Mouse (Mus musculus) limb, embryonic 12.5 days (tissue): ENCODE results near the gene Psma6. TPM values are rescaled to one million over a fixed set of nuclear protein-coding genes. Genes with fewer than 3 reads are reported as not detected.

Experiments used
- ATAC-seq: fragments of 200-750 bp; cut with Nextera tagmentation; 2 replicates; pipeline ENCODE4 v1.8.0; 2017; ENCODE audit warnings: low read depth, moderate TSS enrichment; ENCODE audit not compliant: insufficient number of reproducible peaks, insufficient read depth, low FRiP score, low TSS enrichment
- H3K27ac ChIP-seq: fragments of 300-500 bp; sonication (generic); 2 replicates; pipeline ENCODE4 v1.5.1; 2016; ENCODE audit warnings: mild to moderate bottlenecking, moderate library complexity
- H3K27me3 ChIP-seq: fragments of 300-500 bp; sonication (generic); 2 replicates; pipeline ENCODE4 v1.6.1; 2016; ENCODE audit warnings: mild to moderate bottlenecking, moderate library complexity
- H3K36me3 ChIP-seq: fragments of 300-500 bp; sonication (generic); 2 replicates; pipeline ENCODE4 v1.6.1; 2016; ENCODE audit warnings: mild to moderate bottlenecking, moderate library complexity
- H3K4me1 ChIP-seq: fragments of 300-500 bp; sonication (generic); replicated peaks from 2 replicates; pipeline ENCODE4 v1.6.1; 2016
- H3K4me2 ChIP-seq: fragments of 300-500 bp; sonication (generic); 2 replicates; pipeline ENCODE4 v1.6.1; 2016; ENCODE audit warnings: mild to moderate bottlenecking, moderate library complexity
- H3K4me3 ChIP-seq: fragments of 300-500 bp; sonication (generic); replicated peaks from 2 replicates; pipeline ENCODE4 v1.5.1; 2016; ENCODE audit warnings: mild to moderate bottlenecking
- H3K9ac ChIP-seq: fragments of 300-500 bp; sonication (generic); replicated peaks from 2 replicates; pipeline ENCODE4 v1.6.1; 2016; ENCODE audit warnings: mild to moderate bottlenecking, moderate library complexity
- H3K9me3 ChIP-seq: fragments of 300-500 bp; sonication (generic); 2 replicates; pipeline ENCODE4 v1.6.1; 2016; ENCODE audit warnings: mild to moderate bottlenecking, moderate library complexity
- WGBS: fragments of 180-500 bp; shearing (Covaris S2); methylation state at CpG from one replicate; pipeline ENCODE4 v1.1.7; 2016; 5-methylcytosine and 5-hydroxymethylcytosine counted together
- polyA plus RNA-seq: library from polyadenylated mRNA; unstranded; fragments of >200 nt; fragmentation: Nextera tagmentation; extraction: Ambion mirVana; gene quantifications from 2 replicates; pipeline ENCODE4 v1.2.1, GENCODE M21; 2016

The Psma6 gene
- polyA plus RNA-seq, 1 experiment from 2014 or later, result 458 TPM

GRCm38 (mm10) chr12:55422057-55422456, 38.0 kb downstream of the Psma6 start:
- no peaks in the 10 kb centered on the region for H3K4me1 ChIP-seq
- H3K9ac ChIP-seq, result no peak overlapping the region
- WGBS, result 44% methylated on average over 3 of the region's 3 CpGs
- no peak overlapping the region for H3K4me3 ChIP-seq
- H3K36me3 ChIP-seq, result peaks cover 34% of the 10 kb centered on the region
- no peaks in the 10 kb centered on the region for H3K9me3 ChIP-seq
- no peak for ATAC-seq
- H3K27ac ChIP-seq, result no peak overlapping the region
- H3K27me3 ChIP-seq, result no peaks in the 10 kb centered on the region
- H3K4me2 ChIP-seq, result no peak overlapping the region

- no peaks in the 10 kb centered on the region for H3K4me1 ChIP-seq
- no peaks in the 10 kb centered on the region for H3K9me3 ChIP-seq
- H3K4me3 ChIP-seq, result no peak overlapping the region
- H3K9ac ChIP-seq, result no peak overlapping the region
- no peak overlapping the region for H3K27ac ChIP-seq
- no peaks in the 10 kb centered on the region for H3K27me3 ChIP-seq
- ATAC-seq, result no peak
- no peak overlapping the region for H3K4me2 ChIP-seq
- H3K36me3 ChIP-seq, result no peaks in the 10 kb centered on the region
- WGBS, result 88% methylated on average over 7 of the region's 7 CpGs
Observed at GRCm38 (mm10) chr12:55426300-55426699, 42.3 kb downstream of the Psma6 start.

GRCm38 (mm10) chr12:55429201-55429600, 45.2 kb downstream of the Psma6 start:
- Histone ChIP-seq H3K4me1 (no peaks in the 10 kb centered on the region), H3K27ac (no peak overlapping the region), H3K4me2 (no peak overlapping the region), H3K36me3 (no peaks in the 10 kb centered on the region), H3K27me3 (no peaks in the 10 kb centered on the region), H3K4me3 (no peak overlapping the region), H3K9ac (no peak overlapping the region), H3K9me3 (peaks cover 3% of the 10 kb centered on the region; the same call in 1 of the 2 replicates)
- ATAC-seq, result no peak
- 86% methylated on average over 8 of the region's 8 CpGs for WGBS

- Histone ChIP-seq H3K9ac (no peak overlapping the region), H3K9me3 (peaks cover 3% of the 10 kb centered on the region; the same call in 1 of the 2 replicates), H3K4me3 (no peak overlapping the region), H3K36me3 (no peaks in the 10 kb centered on the region), H3K27me3 (no peaks in the 10 kb centered on the region), H3K4me2 (no peak overlapping the region), H3K4me1 (no peaks in the 10 kb centered on the region), H3K27ac (no peak overlapping the region)
- ATAC-seq, result no peak
- 84% methylated on average over 4 of the region's 4 CpGs for WGBS
Observed at GRCm38 (mm10) chr12:55429956-55430355, 45.9 kb downstream of the Psma6 start.

GRCm38 (mm10) chr12:55432284-55432919, 48.4 kb downstream of the Psma6 start:
- Histone ChIP-seq H3K9ac (no peak overlapping the region), H3K4me3 (no peak overlapping the region), H3K27ac (no peak overlapping the region), H3K4me1 (peaks cover 8% of the 10 kb centered on the region), H3K4me2 (no peak overlapping the region), H3K36me3 (no peaks in the 10 kb centered on the region), H3K9me3 (peaks cover 3% of the 10 kb centered on the region; the same call in 1 of the 2 replicates), H3K27me3 (no peaks in the 10 kb centered on the region)
- WGBS, result 87% methylated on average over 7 of the region's 7 CpGs
- ATAC-seq, result no peak

GRCm38 (mm10) chr12:55432920-55433284, 48.9 kb downstream of the Psma6 start:
- Histone ChIP-seq H3K9me3 (peaks cover 3% of the 10 kb centered on the region; the same call in 1 of the 2 replicates), H3K4me3 (no peak overlapping the region), H3K36me3 (no peaks in the 10 kb centered on the region), H3K9ac (no peak overlapping the region), H3K4me2 (no peak overlapping the region), H3K27me3 (no peaks in the 10 kb centered on the region), H3K4me1 (peaks cover 13% of the 10 kb centered on the region), H3K27ac (no peak overlapping the region)
- no peak for ATAC-seq
- WGBS, result 88% methylated on average over 8 of the region's 8 CpGs

- no peak overlapping the region for H3K9ac ChIP-seq
- WGBS, result 51% methylated on average over 8 of the region's 8 CpGs
- H3K27me3 ChIP-seq, result no peaks in the 10 kb centered on the region
- H3K36me3 ChIP-seq, result no peaks in the 10 kb centered on the region
- no peak for ATAC-seq
- H3K9me3 ChIP-seq, result peaks cover 3% of the 10 kb centered on the region; the same call in 1 of the 2 replicates
- H3K27ac ChIP-seq, result no peak overlapping the region
- H3K4me2 ChIP-seq, result no peak overlapping the region
- no peak overlapping the region for H3K4me3 ChIP-seq
- H3K4me1 ChIP-seq, result peaks cover 22% of the 10 kb centered on the region
Observed at GRCm38 (mm10) chr12:55433802-55434435, 49.9 kb downstream of the Psma6 start.

- Histone ChIP-seq H3K4me2 (no peak overlapping the region), H3K27me3 (no peaks in the 10 kb centered on the region), H3K36me3 (no peaks in the 10 kb centered on the region), H3K27ac (no peak overlapping the region), H3K9ac (no peak overlapping the region), H3K9me3 (peaks cover 3% of the 10 kb centered on the region; the same call in 1 of the 2 replicates), H3K4me3 (no peak overlapping the region), H3K4me1 (peaks cover 30% of the 10 kb centered on the region)
- 75% methylated on average over 1 of the region's 1 CpGs for WGBS
- ATAC-seq, result no peak
Observed at GRCm38 (mm10) chr12:55435080-55435479, 51.1 kb downstream of the Psma6 start.

GRCm38 (mm10) chr12:55437122-55437826, 53.3 kb downstream of the Psma6 start:
- 69% methylated on average over 13 of the region's 13 CpGs for WGBS
- peaks cover 3% of the 10 kb centered on the region; the same call in 1 of the 2 replicates for H3K9me3 ChIP-seq
- H3K9ac ChIP-seq, result no peak overlapping the region
- H3K4me3 ChIP-seq, result no peak overlapping the region
- H3K4me2 ChIP-seq, result no peak overlapping the region
- H3K27ac ChIP-seq, result peak overlapping the region; percentile 25; the same call in 1 of the 2 replicates
- H3K27me3 ChIP-seq, result no peaks in the 10 kb centered on the region
- H3K4me1 ChIP-seq, result peaks cover 34% of the 10 kb centered on the region
- no peak for ATAC-seq
- no peaks in the 10 kb centered on the region for H3K36me3 ChIP-seq

GRCm38 (mm10) chr12:55438058-55438457, 54.0 kb downstream of the Psma6 start:
- H3K4me2 ChIP-seq, result peak overlapping the region; percentile 45
- no peak overlapping the region; the same call in 1 of the 2 replicates for H3K9ac ChIP-seq
- no peaks in the 10 kb centered on the region for H3K36me3 ChIP-seq
- H3K4me1 ChIP-seq, result peaks cover 36% of the 10 kb centered on the region
- peaks cover 2% of the 10 kb centered on the region; the same call in 1 of the 2 replicates for H3K9me3 ChIP-seq
- no peaks in the 10 kb centered on the region for H3K27me3 ChIP-seq
- WGBS, result 67% methylated on average over 10 of the region's 10 CpGs
- H3K27ac ChIP-seq, result peak overlapping the region; percentile 92
- peak overlapping the region; percentile 11; the same call in 1 of the 2 replicates for H3K4me3 ChIP-seq
- ATAC-seq, result no peak

GRCm38 (mm10) chr12:55438611-55439137, 54.7 kb downstream of the Psma6 start:
- Histone ChIP-seq H3K36me3 (no peaks in the 10 kb centered on the region), H3K4me2 (peak overlapping the region; percentile 45), H3K4me3 (peak overlapping the region; percentile 11), H3K27ac (peak overlapping the region; percentile 92), H3K9me3 (no peaks in the 10 kb centered on the region), H3K27me3 (no peaks in the 10 kb centered on the region), H3K9ac (peak overlapping the region; percentile 34; the same call in 1 of the 2 replicates), H3K4me1 (peaks cover 43% of the 10 kb centered on the region)
- WGBS, result 9% methylated on average over 11 of the region's 11 CpGs
- peak; percentile 52; the same call in 1 of the 2 replicates for ATAC-seq
